Mouse (Mus musculus) myocyte (in vitro differentiated cells): ENCODE results near the gene Nudt14.

Source experiments
- E2F4 ChIP-seq: IDR thresholded peaks from one replicate; pipeline ENCODE4 v1.6.1; 2011; ENCODE audit warnings: mild to moderate bottlenecking, control low read depth, moderate library complexity; ENCODE audit not compliant: insufficient read depth
- MAX ChIP-seq: IDR thresholded peaks from one replicate; pipeline ENCODE4 v1.6.1; 2011; ENCODE audit warnings: low read depth, mild to moderate bottlenecking, control low read depth
- POLR2A ChIP-seq: IDR thresholded peaks from one replicate; pipeline ENCODE4 v1.6.1; 2011; ENCODE audit warnings: low read depth, mild to moderate bottlenecking, control low read depth, moderate library complexity; ENCODE audit not compliant: insufficient read length
- POLR2AphosphoS2 ChIP-seq: IDR thresholded peaks from one replicate; pipeline ENCODE4 v1.6.1; 2011; ENCODE audit warnings: low read depth, control low read depth; ENCODE audit not compliant: insufficient read length
- SRF ChIP-seq: IDR thresholded peaks from one replicate; pipeline ENCODE4 v1.6.1; 2011; ENCODE audit warnings: low read depth; ENCODE audit not compliant: control insufficient read depth, insufficient read length
- TCF12 ChIP-seq: IDR thresholded peaks from one replicate; pipeline ENCODE4 v1.6.1; 2011; ENCODE audit warnings: mild to moderate bottlenecking, control low read depth; ENCODE audit not compliant: poor library complexity, insufficient read depth, severe bottlenecking
- USF1 ChIP-seq: IDR thresholded peaks from one replicate; pipeline ENCODE4 v1.6.1; 2011; ENCODE audit warnings: low read depth, mild to moderate bottlenecking, control low read depth, moderate library complexity

DNA sequence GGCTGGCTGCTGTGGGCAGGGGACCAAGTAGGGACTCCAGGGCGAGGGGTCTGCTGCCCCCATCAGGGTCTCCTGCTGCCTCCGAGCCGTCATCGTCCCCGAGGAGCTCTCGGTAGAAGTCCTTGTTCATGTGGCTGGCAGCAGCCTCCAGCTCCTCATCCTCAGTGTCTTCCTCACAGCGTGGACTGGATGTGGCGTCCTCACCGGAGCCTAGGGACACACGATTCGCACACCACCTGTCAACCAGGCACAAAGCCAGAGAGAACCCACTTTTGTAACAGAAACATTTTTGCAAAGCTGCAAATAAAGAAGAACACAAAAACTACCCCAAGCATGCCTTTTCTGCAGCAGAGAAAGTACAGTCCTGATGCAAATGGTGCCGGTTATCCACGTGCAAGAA lies 23.9 kb upstream of the Nudt14 start:
- TF ChIP-seq TCF12 (no peak), POLR2AphosphoS2 (no peak), USF1 (no peak), POLR2A (no peak), SRF (no peak), E2F4 (no peak), MAX (no peak)
